Mouse (Mus musculus) lung, postnatal 0 days (tissue): Measurements from ENCODE around the gene Cadm2. TPM values are rescaled to one million over a fixed set of nuclear protein-coding genes. Genes with fewer than 3 reads are reported as not detected.

Experiments used
- ATAC-seq: fragments of 200-750 bp; cut with Nextera tagmentation; 2 replicates; pipeline ENCODE4 v1.8.0; 2017; ENCODE audit warnings: moderate library complexity
- DNase-seq: peaks from one replicate; pipeline ENCODE4 v3.0.0-alpha.2; 2016; ENCODE audit warnings: low spot score
- H3K27ac ChIP-seq: fragments of 300-500 bp; sonication (generic); 2 replicates; pipeline ENCODE4 v1.5.1; 2014; ENCODE audit warnings: antibody characterized with exemption, mild to moderate bottlenecking, low read length, mixed read lengths
- H3K27me3 ChIP-seq: fragments of 300-500 bp; sonication (generic); replicated peaks from 2 replicates; pipeline ENCODE4 v1.6.1; 2014; ENCODE audit warnings: low read length, mixed read lengths; ENCODE audit not compliant: insufficient read depth
- H3K36me3 ChIP-seq: fragments of 300-500 bp; sonication (generic); 2 replicates; pipeline ENCODE4 v1.6.1; 2014; ENCODE audit warnings: low read length, mixed read lengths; ENCODE audit not compliant: insufficient read depth
- H3K4me1 ChIP-seq: fragments of 300-500 bp; sonication (generic); 2 replicates; pipeline ENCODE4 v1.6.1; 2014; ENCODE audit warnings: antibody characterized with exemption, low read depth, low read length, mixed read lengths; ENCODE audit not compliant: insufficient read depth
- H3K4me2 ChIP-seq: fragments of 300-500 bp; sonication (generic); replicated peaks from 2 replicates; pipeline ENCODE4 v1.6.1; 2014; ENCODE audit warnings: low read depth, mild to moderate bottlenecking, low read length, moderate library complexity, mixed read lengths
- H3K4me3 ChIP-seq: fragments of 300-500 bp; sonication (generic); 2 replicates; pipeline ENCODE4 v1.5.1; 2014; ENCODE audit warnings: low read depth, low read length
- H3K9ac ChIP-seq: fragments of 300-500 bp; sonication (generic); replicated peaks from 2 replicates; pipeline ENCODE4 v1.6.1; 2014; ENCODE audit warnings: low read depth, mild to moderate bottlenecking
- H3K9me3 ChIP-seq: fragments of 300-500 bp; sonication (generic); 2 replicates; pipeline ENCODE4 v1.6.1; 2016; ENCODE audit warnings: low read length, mixed read lengths
- CTCF ChIP-seq: IDR thresholded peaks from 2 replicates; pipeline ENCODE4 v1.5.1; 2016; ENCODE audit warnings: antibody characterized with exemption, mild to moderate bottlenecking
- EP300 ChIP-seq: IDR thresholded peaks from 2 replicates; pipeline ENCODE4 v1.6.1; 2016; ENCODE audit warnings: antibody characterized with exemption, mild to moderate bottlenecking, control low read depth
- WGBS: fragments of 180-500 bp; shearing (Covaris S2); extraction: QIAGEN DNeasy Blood & Tissue Kit; methylation state at CpG from one replicate; pipeline ENCODE4 v1.1.7; 2014; 5-methylcytosine and 5-hydroxymethylcytosine counted together
- polyA plus RNA-seq: library from polyadenylated mRNA; unstranded; fragments of >200 nt; fragmentation: Nextera tagmentation; extraction: Ambion mirVana; gene quantifications from 2 replicates; pipeline ENCODE4 v1.2.1, GENCODE M21; 2015

The Cadm2 gene
- polyA plus RNA-seq, 1 experiment from 2014 or later: 0.24 TPM

GRCm38 (mm10) chr16:66771883-66772282 is 848.8 kb downstream of the Cadm2 start:
- H3K36me3 ChIP-seq: no peaks in the 10 kb centered on the region
- ATAC-seq (no peak), DNase-seq (no peak)
- H3K27ac ChIP-seq: no peak overlapping the region
- no peak overlapping the region for H3K4me2 ChIP-seq
- no peaks in the 10 kb centered on the region for H3K4me1 ChIP-seq
- no peak overlapping the region for H3K9ac ChIP-seq
- H3K9me3 ChIP-seq: no peaks in the 10 kb centered on the region
- WGBS: 54% methylated on average over 4 of the region's 4 CpGs
- H3K4me3 ChIP-seq: no peak overlapping the region
- TF ChIP-seq EP300: no peak
- no peak for TF ChIP-seq CTCF
- H3K27me3 ChIP-seq: no peaks in the 10 kb centered on the region

GRCm38 (mm10) chr16:66769545-66769944 is 851.2 kb downstream of the Cadm2 start:
- Histone ChIP-seq H3K9me3 (no peaks in the 10 kb centered on the region), H3K36me3 (no peaks in the 10 kb centered on the region), H3K4me3 (no peak overlapping the region), H3K27ac (no peak overlapping the region), H3K4me1 (no peaks in the 10 kb centered on the region), H3K27me3 (no peaks in the 10 kb centered on the region), H3K4me2 (no peak overlapping the region), H3K9ac (no peak overlapping the region)
- DNase-seq (no peak), ATAC-seq (no peak)
- 83% methylated on average over 4 of the region's 4 CpGs for WGBS
- TF ChIP-seq EP300 (no peak), CTCF (no peak)

GRCm38 (mm10) chr16:66768684-66769389 is 851.9 kb downstream of the Cadm2 start:
- H3K4me2 ChIP-seq: no peak overlapping the region
- no peak overlapping the region for H3K9ac ChIP-seq
- H3K27ac ChIP-seq: no peak overlapping the region
- TF ChIP-seq CTCF (no peak), EP300 (no peak)
- no peaks in the 10 kb centered on the region for H3K4me1 ChIP-seq
- no peaks in the 10 kb centered on the region for H3K9me3 ChIP-seq
- 66% methylated on average over 4 of the region's 4 CpGs for WGBS
- H3K36me3 ChIP-seq: no peaks in the 10 kb centered on the region
- H3K4me3 ChIP-seq: no peak overlapping the region
- no peaks in the 10 kb centered on the region for H3K27me3 ChIP-seq
- DNase-seq (no peak), ATAC-seq (no peak)

- Histone ChIP-seq H3K9me3 (no peaks in the 10 kb centered on the region), H3K4me1 (no peaks in the 10 kb centered on the region), H3K4me2 (no peak overlapping the region), H3K27ac (no peak overlapping the region), H3K9ac (no peak overlapping the region), H3K4me3 (no peak overlapping the region), H3K27me3 (no peaks in the 10 kb centered on the region), H3K36me3 (no peaks in the 10 kb centered on the region)
- TF ChIP-seq EP300: no peak
- TF ChIP-seq CTCF: no peak
- ATAC-seq: no peak
- DNase-seq: no peak
Measured at GRCm38 (mm10) chr16:66761546-66762473, 858.9 kb downstream of the Cadm2 start.

- no peak for TF ChIP-seq EP300
- TF ChIP-seq CTCF: no peak
- 75% methylated on average over 2 of the region's 2 CpGs for WGBS
- no peak for ATAC-seq
Measured at GRCm38 (mm10) chr16:66748533-66748932, 872.2 kb downstream of the Cadm2 start.

GRCm38 (mm10) chr16:66731212-66731611 is 889.5 kb downstream of the Cadm2 start:
- Histone ChIP-seq H3K4me1 (no peaks in the 10 kb centered on the region), H3K9me3 (no peaks in the 10 kb centered on the region), H3K27me3 (no peaks in the 10 kb centered on the region), H3K4me3 (no peak overlapping the region), H3K4me2 (no peak overlapping the region), H3K27ac (no peak overlapping the region), H3K9ac (no peak overlapping the region), H3K36me3 (no peaks in the 10 kb centered on the region)
- DNase-seq: no peak
- no peak for TF ChIP-seq EP300
- TF ChIP-seq CTCF: no peak
- ATAC-seq: no peak
- 54% methylated on average over 3 of the region's 3 CpGs for WGBS

More at GRCm38 (mm10) chr16:66748533-66748932, 872.2 kb downstream of the Cadm2 start:
- Histone ChIP-seq H3K36me3 (no peaks in the 10 kb centered on the region), H3K9ac (no peak overlapping the region), H3K4me2 (no peak overlapping the region), H3K27me3 (no peaks in the 10 kb centered on the region), H3K9me3 (no peaks in the 10 kb centered on the region), H3K27ac (no peak overlapping the region), H3K4me1 (no peaks in the 10 kb centered on the region), H3K4me3 (no peak overlapping the region)
- no peak for DNase-seq
